Comparison of ENCODE assay signal across 8 mouse cellular contexts in genomic region chr13:103773407-103774118, GRCm38 (mm10). TPM values are rescaled to one million over a fixed set of nuclear protein-coding genes. Genes with fewer than 3 reads are reported as not detected.
DNase-seq lines count a peak whose midpoint lies in the region; ATAC-seq and TF ChIP-seq lines count a peak whose summit lies in the region.

No protein-coding gene starts in this region.

- 2% methylated on average over 36 of the region's 36 CpGs for WGBS in heart, embryonic 14.5 days
- 3% methylated on average over 36 of the region's 36 CpGs for WGBS in forebrain, embryonic 12.5 days
- WGBS in liver, embryonic 12.5 days (ENCODE audit: insufficient replicate concordance), result 2% methylated on average over 36 of the region's 36 CpGs
- 1% methylated on average over 36 of the region's 36 CpGs for WGBS in stomach, postnatal 0 days

- peak; percentile 62 for ATAC-seq in heart, embryonic 14.5 days (ENCODE audit: insufficient number of reproducible peaks, insufficient read depth, low FRiP score, low read depth)
- ATAC-seq in G1E (ENCODE audit: extremely low read depth, insufficient number of reproducible peaks, low FRiP score, poor library complexity, severe bottlenecking), result peak; percentile 23; the same call in 1 of the 2 replicates
- peak; percentile 67 for ATAC-seq in forebrain, embryonic 12.5 days (ENCODE audit: low FRiP score)
- peak; percentile 62 for ATAC-seq in liver, embryonic 12.5 days
- peak; percentile 73 for ATAC-seq in stomach, postnatal 0 days (ENCODE audit: low FRiP score, low TSS enrichment)

- H3K4me1 ChIP-seq in heart, embryonic 14.5 days (ENCODE audit: control insufficient read depth in 2 of 2, insufficient read depth in 2 of 2, low read length in 2 of 2), result peaks cover 0 to 19% of the 10 kb centered on the region in 2 experiments; a peak in 3 of 4 replicates
- peaks cover 32% of the 10 kb centered on the region for H3K4me1 ChIP-seq in G1E (ENCODE audit: insufficient read depth, low read depth, low read length)
- peaks cover 21% of the 10 kb centered on the region for H3K4me1 ChIP-seq in forebrain, embryonic 12.5 days
- peaks cover 39% of the 10 kb centered on the region for H3K4me1 ChIP-seq in liver, embryonic 12.5 days
- H3K4me1 ChIP-seq in stomach, postnatal 0 days (replicated peaks; ENCODE audit: control insufficient read depth, insufficient read depth), result no peaks in the 10 kb centered on the region; the same call in 1 of the 2 replicates

- no peaks in the 10 kb centered on the region for H3K9me3 ChIP-seq in heart, embryonic 14.5 days (ENCODE audit: control insufficient read depth, low read length)
- H3K9me3 ChIP-seq in G1E (replicated peaks), result no peaks in the 10 kb centered on the region
- H3K9me3 ChIP-seq in forebrain, embryonic 12.5 days, result no peaks in the 10 kb centered on the region
- no peaks in the 10 kb centered on the region for H3K9me3 ChIP-seq in liver, embryonic 12.5 days (replicated peaks)
- H3K9me3 ChIP-seq in stomach, postnatal 0 days (ENCODE audit: control insufficient read depth, low read length), result no peaks in the 10 kb centered on the region

- DNase-seq in heart, postnatal 4 days, result no peak
- no peak for DNase-seq in G1E (ENCODE audit: low spot score)
- no peak for DNase-seq in stomach, postnatal 0 days (ENCODE audit: low spot score)
- DNase-seq in right cerebral cortex, postnatal 25 days, result no peak
- no peak for DNase-seq in ovary, postnatal 36 days (ENCODE audit: low spot score)

- peak overlapping the region; percentile 80 for H3K4me2 ChIP-seq in heart, embryonic 14.5 days (ENCODE audit: low read length)
- peak overlapping the region; percentile 63 for H3K4me2 ChIP-seq in forebrain, embryonic 12.5 days
- H3K4me2 ChIP-seq in liver, embryonic 12.5 days, result peak overlapping the region; percentile 80
- peak overlapping the region; percentile 64 for H3K4me2 ChIP-seq in stomach, postnatal 0 days (replicated peaks; ENCODE audit: low read depth)

- H3K36me3 ChIP-seq in heart, embryonic 14.5 days (ENCODE audit: control insufficient read depth, insufficient read depth, low read length), result peaks cover 15% of the 10 kb centered on the region
- peaks cover 21% of the 10 kb centered on the region for H3K36me3 ChIP-seq in G1E (replicated peaks)
- no peaks in the 10 kb centered on the region for H3K36me3 ChIP-seq in forebrain, embryonic 12.5 days (replicated peaks)
- peaks cover 16% of the 10 kb centered on the region for H3K36me3 ChIP-seq in liver, embryonic 12.5 days
- no peaks in the 10 kb centered on the region for H3K36me3 ChIP-seq in stomach, postnatal 0 days (ENCODE audit: control insufficient read depth, insufficient read depth, low read length)

- peak overlapping the region; percentile 95 to 100 for H3K27ac ChIP-seq in heart, embryonic 14.5 days (replicated peaks in 1 of 2; ENCODE audit: control insufficient read depth in 1 of 2, insufficient read depth in 1 of 2, low read depth in 2 of 2, low read length in 2 of 2)
- peak overlapping the region; percentile 97 for H3K27ac ChIP-seq in forebrain, embryonic 12.5 days
- peak overlapping the region; percentile 97 for H3K27ac ChIP-seq in liver, embryonic 12.5 days
- peak overlapping the region; percentile 99 for H3K27ac ChIP-seq in stomach, postnatal 0 days (replicated peaks)

- H3K4me3 ChIP-seq in heart, embryonic 14.5 days (ENCODE audit: control insufficient read depth in 1 of 2, insufficient read depth in 1 of 2, low read depth in 1 of 2, low read length in 2 of 2), result peak overlapping the region; percentile 60 to 97
- peak overlapping the region; percentile 89 for H3K4me3 ChIP-seq in G1E (ENCODE audit: low read depth, low read length)
- peak overlapping the region; percentile 70 for H3K4me3 ChIP-seq in forebrain, embryonic 12.5 days (replicated peaks)
- H3K4me3 ChIP-seq in liver, embryonic 12.5 days, result peak overlapping the region; percentile 81
- H3K4me3 ChIP-seq in stomach, postnatal 0 days (ENCODE audit: low read depth, low read length), result peak overlapping the region; percentile 78

- H3K27me3 ChIP-seq in heart, embryonic 14.5 days (ENCODE audit: control insufficient read depth, insufficient read depth, low read length), result no peaks in the 10 kb centered on the region
- 0 out of 2 replicates have a peak, but pooled peaks cover under 1% of the 10 kb centered on the region for H3K27me3 ChIP-seq in G1E (ENCODE audit: insufficient read depth, low read length)
- H3K27me3 ChIP-seq in forebrain, embryonic 12.5 days, result no peaks in the 10 kb centered on the region
- H3K27me3 ChIP-seq in liver, embryonic 12.5 days (replicated peaks), result no peaks in the 10 kb centered on the region
- H3K27me3 ChIP-seq in stomach, postnatal 0 days (ENCODE audit: control insufficient read depth, insufficient read depth, low read length), result no peaks in the 10 kb centered on the region

- peak overlapping the region; percentile 81 for H3K9ac ChIP-seq in heart, embryonic 14.5 days (ENCODE audit: low read length)
- peak overlapping the region; percentile 70 for H3K9ac ChIP-seq in forebrain, embryonic 12.5 days
- H3K9ac ChIP-seq in liver, embryonic 12.5 days, result peak overlapping the region; percentile 89
- H3K9ac ChIP-seq in stomach, postnatal 0 days (ENCODE audit: low read length), result peak overlapping the region; percentile 89

- no peak for TF ChIP-seq CTCF in G1E (IDR thresholded peaks at IDR 0.05; ENCODE audit: low read depth, low read length)
- no peak for TF ChIP-seq CTCF in stomach, postnatal 0 days (IDR thresholded peaks at IDR 0.05; ENCODE audit: low read depth)

- TF ChIP-seq EP300 in stomach, postnatal 0 days (optimal IDR thresholded peaks at IDR 0.05), result no peak

RNA-seq across cellular contexts. Expression of gene Srek1, which starts 0.8 kb away (rescaled TPM):
- 60.1 and 62.6 TPM in 2 replicates for polyA plus RNA-seq in heart, embryonic 14.5 days (2014; fragmentation: Nextera tagmentation; extraction: Ambion mirVana)
- 10 to 100 TPM; 40.9 to 50.4 TPM for total RNA-seq in heart, postnatal 4 days (2021)
- total RNA-seq in G1E (2014; fragmentation: Nextera tagmentation) (91.5 and 109 TPM in 2 replicates), G1E (2017) (94.0 and 95.5 TPM in 2 replicates)
- 35.3 and 46.6 TPM in 2 replicates for polyA plus RNA-seq in G1E (2012)
- 113 TPM in 2 replicates for polyA plus RNA-seq in forebrain, embryonic 12.5 days (2016; fragmentation: Nextera tagmentation; extraction: Ambion mirVana)
- polyA plus RNA-seq in liver, embryonic 12.5 days (2016; fragmentation: Nextera tagmentation; extraction: Ambion mirVana), result 39.4 and 39.9 TPM in 2 replicates
- polyA plus RNA-seq in stomach, postnatal 0 days (2015; fragmentation: Nextera tagmentation; extraction: Ambion mirVana), result 25.0 and 28.8 TPM in 2 replicates

Comparison
In these comparisons a context has a peak if more than half of its experiments do, and no peak if none do; other contexts are left out.
1. ATAC-seq: peak in every context shown above with its lines; median percentile 73 in stomach, postnatal 0 days; 67 in forebrain, embryonic 12.5 days; 62 in heart, embryonic 14.5 days; 62 in liver, embryonic 12.5 days; 23 in G1E.